Mouse (Mus musculus): ENCODE results near the gene Cers6.
A peak's percentile ranks its signal among the peaks of the same experiment; 100 is the strongest.

Cers6 gene

DNA sequence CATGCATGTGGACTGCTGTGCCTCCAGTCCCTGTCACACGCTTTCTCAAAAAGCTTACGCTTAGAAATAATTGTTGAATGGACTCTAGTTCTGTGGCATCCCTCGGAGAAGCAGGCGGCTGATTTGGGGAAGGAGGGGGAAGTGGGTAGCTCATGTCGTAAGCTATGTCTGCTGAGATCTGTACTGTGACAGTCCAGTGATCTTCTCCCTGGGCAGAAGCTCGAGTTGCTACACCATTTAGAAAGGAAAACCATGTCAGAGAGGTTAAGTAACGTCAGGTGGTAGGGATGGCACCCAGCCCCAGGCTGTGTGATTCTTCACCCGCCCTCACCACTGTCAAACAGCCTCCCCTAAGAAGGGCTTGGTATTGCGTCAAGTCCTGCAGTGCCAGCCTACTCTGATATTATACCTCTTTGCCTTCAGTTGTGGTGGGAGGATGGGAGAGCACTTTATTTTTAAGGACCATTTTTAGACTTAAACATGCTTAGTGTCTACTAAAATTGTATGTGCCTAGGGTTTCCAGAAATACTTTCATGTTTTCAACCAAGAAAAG lies 154.0 kb downstream of the Cers6 start:
- DNase-seq (ENCODE audit: low read depth, low spot score) = no peak

DNA sequence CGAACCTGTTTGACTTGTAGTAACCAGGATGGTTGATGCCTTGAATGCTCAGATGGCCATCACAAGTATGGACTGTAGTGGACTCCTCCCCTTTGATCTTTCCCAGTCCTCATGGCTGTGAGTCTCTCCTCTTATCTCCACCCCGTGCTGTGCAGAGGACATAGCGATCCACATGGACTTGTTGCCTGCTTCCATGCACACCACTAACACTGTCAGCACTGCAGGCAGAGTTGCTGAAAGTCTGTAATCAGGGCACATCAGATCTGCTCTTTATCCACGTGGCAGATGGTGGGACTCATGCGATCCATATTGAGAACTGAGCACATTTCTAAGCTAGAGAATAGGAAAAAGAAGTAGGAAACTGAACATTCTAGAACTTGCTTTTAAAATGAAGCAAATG lies 154.6 kb downstream of the Cers6 start:
- no peak for DNase-seq (ENCODE audit: low read depth, low spot score)

DNA sequence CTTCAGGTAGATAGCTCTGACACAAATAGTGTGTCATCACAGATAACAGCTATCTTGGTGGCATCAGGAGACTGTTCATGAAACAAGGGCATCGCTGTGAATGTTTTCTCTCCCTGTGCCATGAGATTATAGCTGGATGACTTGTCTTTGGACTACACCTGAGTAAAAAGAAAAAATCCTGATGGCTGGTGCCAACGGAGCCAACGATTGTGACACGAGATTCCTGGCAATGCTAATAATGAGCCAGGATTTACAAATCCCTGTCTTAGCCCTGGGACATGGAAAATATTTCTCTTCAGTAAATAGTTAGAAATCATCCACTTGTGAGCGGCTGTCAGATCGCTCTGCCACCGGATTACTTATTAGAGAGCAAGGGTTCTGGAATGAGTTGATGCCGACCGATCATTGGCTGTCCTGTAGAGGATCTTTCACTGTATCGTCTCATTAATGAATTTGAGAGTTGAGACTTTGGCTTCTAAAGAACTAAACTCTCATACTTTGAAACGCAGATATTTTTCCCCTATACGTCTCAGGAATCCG lies 157.9 kb downstream of the Cers6 start:
- no peak for DNase-seq (ENCODE audit: low read depth, low spot score)

DNA sequence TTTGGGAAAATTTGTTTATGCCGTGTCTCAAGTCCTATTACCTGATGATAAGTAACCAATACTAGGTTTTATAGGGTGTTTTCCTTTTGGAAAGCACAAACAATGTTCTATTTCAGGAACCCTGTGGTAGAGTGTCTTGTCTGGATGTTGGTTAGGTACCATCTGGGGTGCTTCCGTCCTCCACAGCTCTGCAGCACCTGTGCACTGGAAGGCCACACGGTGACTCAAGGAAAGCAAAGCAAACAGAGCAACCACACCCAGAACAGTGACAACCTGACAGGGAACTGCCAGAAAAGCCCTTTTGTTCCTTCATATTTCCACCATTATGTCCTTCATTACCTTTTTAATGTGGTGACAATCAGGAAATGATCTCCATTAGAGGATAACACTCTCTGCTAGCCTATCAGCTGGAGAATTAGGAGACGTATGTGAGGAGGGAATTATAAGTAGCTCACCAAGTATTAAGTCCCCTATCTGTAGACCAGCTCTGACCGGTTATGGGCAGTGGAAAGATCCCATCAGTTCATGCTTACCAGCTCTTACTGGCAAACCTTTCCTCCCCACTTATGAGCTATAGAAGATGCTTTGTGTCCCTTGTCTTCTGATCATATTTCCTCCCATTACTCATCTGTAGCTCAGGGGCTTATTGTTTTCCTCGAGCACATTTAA lies 158.7 kb downstream of the Cers6 start:
- DNase-seq (ENCODE audit: low read depth, low spot score) = no peak

DNA sequence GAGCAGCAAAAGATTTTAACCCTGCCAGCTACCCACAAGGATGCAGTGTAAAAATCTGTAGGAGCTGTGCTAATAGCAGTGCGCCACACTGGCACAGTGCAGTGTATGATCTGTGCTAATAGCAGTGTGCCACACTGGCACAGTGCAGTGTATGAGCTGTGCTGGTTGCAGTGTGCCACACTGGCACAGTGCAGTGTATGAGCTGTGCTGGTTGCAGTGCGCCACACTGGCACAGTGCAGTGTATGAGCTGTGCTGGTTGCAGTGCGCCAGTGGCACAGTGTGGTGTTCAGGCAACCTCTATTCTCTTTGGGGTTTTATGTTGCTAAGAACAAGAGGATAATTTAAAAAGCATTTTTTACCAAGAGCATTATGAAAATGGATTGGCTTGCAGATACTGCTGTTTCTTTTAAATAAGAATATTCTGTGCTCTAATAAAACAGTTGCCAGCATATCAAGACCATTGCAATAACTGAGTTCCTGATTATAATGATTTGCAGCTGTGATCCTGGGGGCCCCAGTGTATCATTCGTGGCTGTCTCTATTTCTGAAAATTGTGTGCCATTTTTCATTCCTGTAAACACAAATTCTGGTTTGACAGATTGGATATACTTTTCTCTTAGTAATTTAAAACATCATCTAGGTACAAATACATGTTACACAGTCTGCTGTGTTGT lies 159.5 kb downstream of the Cers6 start:
- DNase-seq (ENCODE audit: low read depth, low spot score) = no peak

DNA sequence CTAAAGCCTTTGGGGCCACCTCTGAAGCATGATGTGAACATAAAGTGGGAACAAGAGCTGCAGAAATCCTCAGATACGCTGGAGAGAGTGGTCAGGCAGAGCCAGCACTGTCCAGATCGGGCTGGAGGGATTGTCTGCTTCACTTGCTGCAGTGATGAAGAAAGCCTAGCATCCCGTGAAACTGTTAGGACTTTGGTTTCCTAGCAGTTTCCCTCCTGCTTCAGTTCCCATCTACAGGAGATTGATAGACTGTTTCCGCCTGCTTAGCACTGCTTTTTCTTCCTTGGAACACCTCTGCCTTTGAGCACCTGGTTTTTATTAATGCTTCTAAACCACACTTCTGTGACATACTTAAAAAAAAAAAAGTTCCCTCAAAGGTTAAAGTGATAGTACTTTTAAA lies 160.3 kb downstream of the Cers6 start:
- peak; percentile 25 for DNase-seq (ENCODE audit: low read depth, low spot score)

DNA sequence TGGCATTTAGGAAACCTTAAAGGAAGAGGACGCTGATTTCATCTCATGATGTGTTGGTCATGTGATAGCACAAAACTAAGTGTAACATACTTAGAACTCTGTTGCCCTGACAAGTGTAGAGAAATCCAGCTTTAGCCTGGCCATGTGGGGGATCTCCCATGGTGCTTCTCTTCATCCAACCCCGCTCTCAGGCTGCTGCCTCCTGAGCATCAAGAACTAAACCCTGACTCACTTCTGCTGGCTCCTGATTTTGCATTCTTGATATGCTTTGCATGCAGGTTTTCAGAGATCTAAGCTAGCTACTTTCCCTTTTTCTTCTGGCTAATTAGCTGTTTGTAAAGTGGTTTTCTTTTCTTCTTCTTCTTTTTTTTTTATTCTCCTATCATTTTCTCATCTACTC lies 163.6 kb downstream of the Cers6 start:
- DNase-seq (ENCODE audit: low read depth, low spot score) = no peak

DNA sequence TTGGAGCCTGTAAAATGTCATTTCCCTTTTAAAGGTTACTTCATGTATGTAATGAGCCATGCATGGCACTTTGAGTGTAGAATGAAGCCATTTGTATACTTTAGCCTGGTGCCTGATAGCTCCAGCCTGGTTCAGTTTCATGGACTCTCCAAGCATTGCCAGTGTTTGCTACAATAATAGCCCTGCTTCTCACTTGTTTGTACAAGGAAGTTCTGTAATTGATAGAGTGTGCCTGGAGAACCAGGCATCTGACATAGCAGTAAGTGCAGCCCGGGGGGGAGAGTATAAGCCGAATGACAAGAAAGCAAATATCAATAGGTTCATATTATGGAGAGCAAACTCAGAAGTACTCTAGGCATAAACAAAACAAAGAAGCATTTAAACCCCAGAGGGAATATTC lies 171.3 kb downstream of the Cers6 start:
- no peak for DNase-seq (ENCODE audit: low read depth, low spot score)

DNA sequence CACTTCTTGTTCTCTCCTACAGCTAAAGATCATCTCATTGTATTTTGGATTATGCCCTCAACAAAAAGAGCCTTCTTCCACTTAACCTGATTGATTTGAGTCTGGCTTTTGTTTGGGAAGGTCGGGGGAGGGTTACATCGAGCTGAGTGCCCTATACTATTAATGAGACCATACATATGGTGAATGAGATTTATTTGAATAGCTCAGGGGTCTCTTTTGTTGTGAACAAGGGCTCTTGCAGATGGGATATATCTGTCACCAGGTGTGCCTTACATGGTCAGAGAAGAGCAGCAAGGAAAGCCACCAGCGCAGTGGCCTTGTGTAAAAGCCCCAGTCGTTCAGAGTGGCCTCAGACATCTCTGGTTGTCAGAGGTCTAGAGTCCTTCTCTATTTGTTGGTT lies 174.2 kb downstream of the Cers6 start:
- DNase-seq (ENCODE audit: low read depth, low spot score) = no peak

DNA sequence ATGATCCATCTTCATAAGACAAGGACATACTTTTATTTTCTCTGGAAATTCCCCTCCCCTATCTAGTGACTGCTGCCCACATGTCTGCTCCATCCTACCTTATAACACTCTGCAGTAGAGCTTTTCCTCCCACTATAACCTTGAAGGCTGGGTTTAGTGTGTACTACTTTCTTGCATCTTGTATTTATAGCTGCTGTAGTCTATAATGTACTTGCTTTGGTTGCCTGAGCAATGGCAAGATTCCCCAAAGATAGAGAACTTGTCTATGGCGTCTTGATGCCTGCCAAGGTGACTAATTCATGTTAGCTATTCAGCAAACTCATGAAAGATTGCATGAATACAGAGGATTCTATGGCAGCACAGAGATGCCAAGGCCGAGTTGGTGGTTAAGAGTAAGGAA lies 176.1 kb downstream of the Cers6 start:
- DNase-seq (ENCODE audit: low read depth, low spot score) = no peak

DNA sequence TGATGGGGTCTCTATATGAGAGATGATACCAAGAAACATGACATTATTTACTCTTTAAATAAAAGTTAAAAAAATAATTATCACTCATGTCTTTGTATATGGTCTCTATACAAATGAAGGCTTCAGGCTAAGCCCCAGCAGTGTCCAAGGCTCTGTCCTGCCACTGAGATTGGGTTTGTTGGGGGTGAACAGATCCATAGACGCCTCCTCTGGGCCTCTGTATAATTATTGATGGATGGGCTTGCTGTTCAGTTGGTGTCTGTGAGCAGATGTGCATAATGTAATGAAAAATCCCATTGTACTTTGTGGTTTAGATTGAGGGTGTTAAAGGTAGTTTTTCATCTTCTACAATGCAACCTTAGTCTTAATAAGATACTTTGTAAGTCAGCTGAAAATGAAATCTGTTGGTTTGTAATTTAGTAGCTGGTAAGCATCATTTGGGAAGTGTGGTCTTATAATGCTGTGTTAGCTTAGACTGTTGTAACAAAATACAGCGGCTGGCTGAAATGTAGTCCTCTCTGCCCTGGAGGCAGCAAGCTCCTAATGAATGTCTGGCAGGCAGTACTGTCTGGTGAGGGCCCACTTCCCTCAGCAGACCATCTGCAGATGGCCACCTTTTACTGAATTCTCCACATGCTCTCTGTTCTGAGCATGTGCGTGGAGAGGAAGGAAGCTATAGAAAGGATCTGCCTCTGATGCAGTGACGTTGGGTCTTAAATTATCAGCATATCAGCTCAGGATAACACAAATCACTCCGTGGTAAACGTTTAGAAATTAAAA lies 181.3 kb downstream of the Cers6 start:
- peak; percentile 34 for DNase-seq (ENCODE audit: low read depth, low spot score)

DNA sequence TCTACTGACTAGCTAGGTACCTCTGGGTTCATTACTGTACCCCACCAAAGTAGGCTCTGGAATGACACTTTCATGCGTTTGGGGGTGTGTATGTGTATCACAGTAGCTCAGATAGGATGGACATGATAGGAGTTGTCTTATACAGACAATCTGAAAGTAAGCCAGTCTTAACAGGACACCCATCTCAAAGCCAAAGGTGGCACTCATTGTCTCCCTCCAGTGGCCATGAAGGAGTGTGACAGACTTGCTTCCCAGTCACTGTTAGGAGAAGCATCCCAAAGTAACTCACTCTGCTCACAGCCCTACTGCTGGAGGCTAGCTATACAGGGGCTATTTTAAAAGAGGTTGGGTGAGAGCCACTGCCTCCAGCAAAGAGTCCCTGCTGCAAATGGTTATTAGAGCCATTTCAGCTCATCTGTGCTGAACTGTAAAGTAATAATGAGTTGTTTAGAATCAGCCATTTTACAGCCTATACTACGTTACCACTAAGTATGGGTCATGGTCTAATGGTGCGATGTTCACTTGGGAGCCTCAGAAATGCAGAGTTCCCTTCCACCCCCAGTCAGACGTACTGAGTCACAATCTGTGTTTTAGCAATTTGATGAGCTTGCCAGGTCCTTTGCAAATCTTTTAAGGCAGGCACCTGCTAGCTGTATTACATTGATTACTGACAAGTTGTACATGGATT lies 182.3 kb downstream of the Cers6 start:
- DNase-seq (ENCODE audit: low read depth, low spot score) = peak; percentile 88

DNA sequence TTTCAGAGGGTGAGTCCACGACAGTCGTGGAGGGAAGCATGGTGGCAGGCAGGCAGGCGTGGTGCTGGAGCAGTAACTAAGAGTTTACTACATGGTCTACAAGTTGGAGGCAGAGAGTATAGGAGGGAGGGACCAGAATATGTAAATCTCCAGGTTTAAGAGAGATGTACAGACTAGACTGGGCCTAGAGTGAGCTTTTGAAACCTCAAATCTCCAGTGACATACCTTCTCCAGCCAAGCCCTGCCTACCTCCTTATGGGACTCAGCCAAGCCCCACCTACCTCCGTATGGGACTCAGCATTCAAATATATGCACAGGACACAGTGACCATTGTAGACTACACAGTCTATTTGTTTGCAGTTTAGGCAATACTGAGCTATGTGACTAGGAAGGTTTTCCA lies 184.7 kb downstream of the Cers6 start:
- DNase-seq (ENCODE audit: low read depth, low spot score) = no peak

DNA sequence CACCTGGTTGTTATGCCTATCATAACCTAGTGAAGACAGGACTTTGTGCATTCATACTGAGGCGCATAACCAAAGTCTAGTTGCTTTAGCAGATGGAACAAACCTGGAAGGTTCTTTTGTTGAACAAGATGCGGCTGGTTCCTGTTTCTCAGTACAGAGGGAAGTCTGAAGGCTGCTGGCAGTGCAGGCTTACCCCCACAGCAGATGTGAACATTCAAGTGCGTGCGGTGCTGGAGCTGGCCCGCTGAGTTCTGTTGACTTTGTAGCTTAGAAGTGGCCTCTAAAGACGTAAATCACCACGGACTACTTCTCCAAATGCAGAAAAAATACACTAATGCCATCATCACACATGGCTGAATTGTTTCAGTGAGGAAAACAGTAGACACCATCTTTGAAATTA lies 186.1 kb downstream of the Cers6 start:
- no peak for DNase-seq (ENCODE audit: low read depth, low spot score)

DNA sequence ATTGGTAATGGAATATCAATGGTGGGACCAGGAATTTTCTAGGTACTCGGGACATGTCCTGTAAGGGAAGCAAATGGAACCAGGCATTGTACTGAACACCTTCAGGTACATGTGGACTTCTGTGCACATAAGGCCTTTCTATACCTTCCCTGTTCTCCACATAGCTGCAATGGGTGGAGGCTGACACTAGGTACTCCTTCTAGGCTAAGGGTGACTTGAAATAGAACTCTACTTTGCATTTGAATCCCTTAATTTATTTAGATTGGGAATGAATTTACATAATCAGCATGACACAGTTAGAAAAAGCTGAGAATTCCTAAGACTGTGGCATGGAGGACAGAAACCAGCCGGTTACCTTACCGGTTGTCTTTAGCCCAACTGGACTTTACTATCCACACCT lies 186.6 kb downstream of the Cers6 start:
- DNase-seq (ENCODE audit: low read depth, low spot score) = no peak

DNA sequence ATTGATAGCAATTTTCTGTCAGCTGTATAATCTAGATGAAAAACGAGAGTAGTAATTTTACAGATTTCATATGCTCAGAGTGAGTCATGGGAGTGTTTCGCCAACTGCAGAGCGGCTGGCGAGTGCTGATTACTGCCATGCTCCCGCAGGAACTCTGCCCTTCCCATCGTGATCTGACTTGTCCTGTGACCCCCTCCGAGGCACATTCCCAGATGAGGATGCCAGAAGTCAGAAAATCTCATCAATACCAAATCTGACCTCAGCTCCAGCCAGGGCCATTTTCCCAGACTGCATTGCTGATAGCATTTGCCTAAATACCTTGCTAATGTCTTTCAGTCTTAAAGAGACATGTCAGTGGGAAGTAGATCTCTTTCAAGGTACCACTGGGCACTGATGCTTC lies 187.9 kb downstream of the Cers6 start:
- no peak for DNase-seq (ENCODE audit: low read depth, low spot score)

DNA sequence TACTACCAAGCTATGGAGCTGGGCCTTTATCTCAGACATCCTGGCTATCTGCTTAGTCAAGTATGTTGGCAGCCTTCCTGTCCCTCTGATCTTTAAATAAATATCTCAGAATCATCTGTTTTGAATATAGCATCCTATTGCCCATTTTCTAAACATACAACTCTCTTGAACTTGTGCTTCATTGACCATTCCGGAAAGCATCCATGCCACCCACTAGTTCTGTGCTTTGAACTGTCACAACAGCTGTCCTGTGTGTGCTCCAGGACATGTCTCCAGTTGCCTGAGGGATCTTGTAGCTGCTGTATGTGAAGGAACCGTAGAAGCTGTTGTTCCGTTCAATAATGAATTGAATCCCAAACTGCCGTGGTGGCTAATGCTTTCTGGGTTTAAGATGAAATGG lies 188.9 kb downstream of the Cers6 start:
- DNase-seq (ENCODE audit: low read depth, low spot score) = peak; percentile 11

DNA sequence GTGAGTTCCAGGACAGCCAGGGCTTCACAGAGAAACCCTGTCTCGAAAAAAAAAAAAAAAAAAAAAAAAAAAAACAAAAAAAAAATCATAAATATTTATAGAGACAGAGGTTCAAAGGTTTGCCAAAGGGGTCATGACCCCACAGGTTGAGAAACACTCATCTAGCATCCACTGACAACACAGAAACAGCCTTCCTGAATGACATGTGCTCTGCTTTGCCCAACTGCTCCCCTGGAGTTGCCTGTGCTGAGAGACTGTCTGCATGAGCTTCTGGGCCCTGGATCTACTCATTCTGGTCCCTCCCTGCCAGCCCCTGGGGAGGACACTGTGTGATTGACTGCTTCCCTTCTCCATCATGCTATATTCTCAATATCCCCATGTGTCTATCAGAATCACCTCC lies 190.4 kb downstream of the Cers6 start:
- DNase-seq (ENCODE audit: low read depth, low spot score) = no peak

DNA sequence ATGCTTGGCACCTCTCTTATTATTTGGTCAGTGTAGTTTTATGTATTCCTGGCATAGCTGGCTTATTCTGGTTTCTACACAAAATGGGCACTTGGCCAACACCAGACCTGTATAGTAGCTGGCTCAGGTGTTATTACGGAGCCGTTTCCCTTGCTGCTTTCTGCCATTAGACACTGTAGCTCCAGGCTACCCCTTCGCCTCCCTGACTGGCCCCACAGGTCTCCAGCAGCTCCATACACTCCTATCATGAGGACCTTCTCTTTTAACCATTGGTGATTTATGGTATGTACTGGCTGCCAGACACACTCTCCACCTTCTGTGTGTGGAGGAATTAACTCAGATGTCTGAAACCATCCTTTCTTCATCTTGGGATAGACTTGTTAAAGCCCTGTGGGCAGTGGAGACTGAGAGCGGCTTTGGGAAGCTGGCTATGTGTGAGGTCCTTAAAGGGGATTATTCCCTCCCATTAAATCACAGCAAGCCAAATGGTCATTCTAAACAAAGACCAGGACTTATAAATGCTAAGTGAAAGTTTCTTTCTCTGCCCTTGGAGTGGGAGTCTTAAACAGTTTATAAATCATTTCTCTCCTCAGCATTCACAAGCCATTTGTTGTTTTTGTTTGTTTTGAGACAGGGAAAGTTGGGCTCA lies 192.1 kb downstream of the Cers6 start:
- no peak for DNase-seq (ENCODE audit: low read depth, low spot score)

DNA sequence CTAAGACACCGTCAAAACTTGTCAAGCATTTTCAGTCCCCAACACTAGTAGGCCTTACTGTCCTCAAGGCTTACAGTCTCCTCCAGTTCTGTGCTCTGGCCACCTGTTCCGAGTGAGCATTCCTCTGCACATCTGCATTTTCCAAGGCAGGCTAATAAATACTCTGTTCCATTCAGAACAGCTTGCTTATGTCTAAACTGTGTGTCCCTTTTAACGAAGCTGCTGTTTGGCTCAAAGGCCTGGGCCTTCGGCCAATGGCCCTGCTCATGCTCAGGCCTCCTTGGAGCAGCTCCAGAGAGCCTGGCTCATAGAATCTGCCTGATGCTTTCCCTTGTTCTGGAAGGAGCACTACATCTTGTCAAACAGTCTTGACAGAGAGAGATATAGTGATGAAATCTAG lies 193.0 kb downstream of the Cers6 start:
- peak; percentile 51 for DNase-seq (ENCODE audit: low read depth, low spot score)

DNA sequence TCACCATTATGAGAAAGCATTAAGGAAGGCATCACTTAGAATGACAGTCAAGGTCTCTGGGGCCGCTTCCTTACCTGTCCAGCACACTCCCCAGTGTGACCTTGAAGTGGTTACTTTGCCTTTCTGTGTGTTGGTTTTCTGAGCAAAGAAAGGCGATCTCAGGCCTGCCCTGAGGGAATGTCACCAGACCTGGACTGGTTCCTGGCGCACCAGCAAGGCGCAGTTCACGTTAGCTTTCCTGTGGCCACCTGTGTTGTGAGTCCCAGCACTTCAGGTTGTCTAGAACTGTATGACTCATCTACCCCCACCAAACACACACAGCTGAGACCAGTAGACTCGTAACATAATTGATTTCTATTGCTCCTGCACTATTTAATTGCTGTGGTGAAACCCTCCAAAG lies 193.9 kb downstream of the Cers6 start:
- DNase-seq (ENCODE audit: low read depth, low spot score) = no peak

Measured in 3T3-L1 (cell line).